Mouse (Mus musculus): ENCODE results near the gene Sec22c. TPM values are rescaled to one million over a fixed set of nuclear protein-coding genes. Genes with fewer than 3 reads are reported as not detected.

The Sec22c gene
- total RNA-seq (2014; rRNA removed) (19.0 and 25.2 TPM in 2 replicates), polyA plus RNA-seq (2015; fragmentation: Nextera tagmentation; extraction: Ambion mirVana) (26.2 and 28.6 TPM in 2 replicates)

DNA sequence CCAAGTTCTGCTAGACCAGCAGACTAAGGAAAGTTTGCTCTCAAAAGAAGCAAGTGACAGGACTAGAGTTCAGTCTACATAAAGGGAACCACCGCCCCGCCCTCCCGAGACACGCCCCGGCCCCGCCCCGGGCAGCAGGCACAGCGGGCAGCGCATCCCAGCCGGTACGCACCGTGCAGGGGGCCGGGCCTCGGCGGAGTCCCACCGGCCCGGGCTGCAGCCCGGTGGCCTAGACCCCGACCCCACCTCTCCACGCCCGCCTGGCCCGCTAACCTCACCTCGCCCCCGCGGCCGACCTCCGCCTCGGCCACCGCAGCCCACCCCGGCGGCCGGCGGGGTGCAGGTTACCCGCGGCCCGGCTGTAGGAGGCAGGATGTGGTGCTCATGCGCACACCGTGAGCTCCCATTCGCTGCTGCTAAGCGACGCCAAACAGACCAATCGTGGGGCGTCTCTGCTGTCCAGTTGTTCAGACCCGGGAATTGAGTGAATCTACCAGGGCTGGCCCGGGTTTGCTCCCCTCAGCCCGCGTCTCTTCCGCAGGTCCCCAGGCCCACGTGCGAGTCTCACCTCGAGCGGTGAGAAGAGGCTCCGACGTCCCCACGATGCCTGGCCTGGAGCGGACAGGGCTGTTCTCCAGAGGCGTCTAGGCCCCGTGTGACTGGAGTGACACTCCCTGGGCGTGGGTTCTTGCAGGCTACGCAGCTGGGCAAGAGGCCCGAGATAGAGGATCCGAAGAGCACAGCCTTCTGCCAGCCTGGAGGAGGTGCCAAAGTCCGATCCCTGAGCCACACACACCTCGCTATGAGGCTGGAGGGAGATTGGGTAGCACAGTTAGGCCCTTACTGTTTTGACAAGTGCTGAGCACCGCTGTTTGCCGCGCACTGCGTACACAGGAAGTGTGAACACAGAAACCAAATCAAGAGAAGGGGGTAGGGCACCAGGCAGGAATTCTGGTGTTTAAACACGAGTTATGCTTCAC is at the start of gene Sec22c:
Sec22c (minus strand) TSS at position 845 of the 980 bp plus-strand sequence.
- Histone ChIP-seq H3K4me3 (ENCODE audit: low read length) (peak within 1 kb of the TSS; percentile 91), H3K27me3 (ENCODE audit: insufficient read depth, low read length) (no peaks in the 10 kb centered on the region), H3K9ac (replicated peaks; ENCODE audit: low read length) (peak within 1 kb of the TSS; percentile 77), H3K4me1 (ENCODE audit: insufficient read depth, low read length) (peaks cover 12% of the 10 kb centered on the region), H3K36me3 (ENCODE audit: insufficient read depth, low read length) (no peaks in the 10 kb centered on the region), H3K27ac (peak within 1 kb of the TSS; percentile 80), H3K4me2 (ENCODE audit: low read depth, low read length) (peak within 1 kb of the TSS; percentile 97), H3K9me3 (ENCODE audit: low read length) (no peaks in the 10 kb centered on the region)
- peak; percentile 96 for ATAC-seq
- no peak; the same call in 1 of the 2 replicates for TF ChIP-seq CTCF (IDR thresholded peaks at IDR 0.05; ENCODE audit: low read depth)
- WGBS, result 1% methylated on average over 69 of the region's 69 CpGs
- DNase-seq (ENCODE audit: low spot score), result peak; percentile 94

DNA sequence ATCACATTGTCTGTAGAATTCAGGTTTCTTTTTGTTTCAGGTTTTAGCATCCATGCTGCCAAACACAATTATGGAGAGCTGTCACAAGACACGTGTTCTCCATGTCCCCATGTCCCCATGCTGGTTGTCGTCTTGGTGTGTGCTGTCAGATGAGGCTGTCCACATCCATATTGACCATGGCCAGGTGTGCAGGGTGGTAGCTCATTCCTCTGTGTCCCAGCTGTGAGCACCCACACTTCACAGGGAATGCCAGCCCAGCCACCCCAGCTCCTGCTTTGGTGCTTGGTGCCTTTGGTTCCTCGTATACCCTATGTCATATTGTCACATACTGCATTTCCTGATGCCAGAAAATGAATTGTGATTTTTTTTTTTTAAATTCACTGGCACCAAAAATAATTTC is 49.3 kb upstream of the Sec22c start:
- Histone ChIP-seq H3K9me3 (ENCODE audit: low read length) (no peaks in the 10 kb centered on the region), H3K9ac (replicated peaks; ENCODE audit: low read length) (no peak overlapping the region), H3K4me1 (ENCODE audit: insufficient read depth, low read length) (0 out of 2 replicates have a peak, but pooled peaks cover 5% of the 10 kb centered on the region), H3K4me3 (ENCODE audit: low read length) (no peak overlapping the region), H3K27ac (no peak overlapping the region), H3K27me3 (ENCODE audit: insufficient read depth, low read length) (no peaks in the 10 kb centered on the region), H3K4me2 (ENCODE audit: low read depth, low read length) (no peak overlapping the region), H3K36me3 (ENCODE audit: insufficient read depth, low read length) (peaks cover 53% of the 10 kb centered on the region)
- TF ChIP-seq CTCF (IDR thresholded peaks at IDR 0.05; ENCODE audit: low read depth), result no peak
- DNase-seq (ENCODE audit: low spot score) (no peak), ATAC-seq (no peak)
- 82% methylated on average over 3 of the region's 3 CpGs for WGBS

DNA sequence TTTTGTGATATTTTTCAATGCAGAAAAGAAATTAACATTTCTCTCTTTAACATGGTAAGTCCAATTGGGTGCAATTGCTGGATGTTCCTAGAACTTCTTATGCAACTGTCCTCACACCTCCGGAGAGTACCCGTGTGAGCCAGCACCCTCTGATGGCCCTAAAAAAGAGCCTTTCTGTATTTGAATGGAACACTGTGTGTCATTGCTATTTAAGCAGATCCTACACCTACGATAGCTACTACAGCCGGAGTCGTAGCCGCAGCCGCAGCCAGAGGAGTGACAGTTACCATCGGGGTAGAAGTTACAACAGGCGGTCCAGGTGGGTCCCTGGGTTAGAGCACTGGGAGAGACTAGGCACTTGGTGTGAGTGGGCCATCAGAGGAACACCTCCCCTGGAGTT is 47.5 kb upstream of the Sec22c start:
- H3K4me2 ChIP-seq (ENCODE audit: low read depth, low read length), result no peak overlapping the region
- H3K4me3 ChIP-seq (ENCODE audit: low read length), result no peak overlapping the region
- WGBS, result 96% methylated on average over 9 of the region's 9 CpGs

DNA sequence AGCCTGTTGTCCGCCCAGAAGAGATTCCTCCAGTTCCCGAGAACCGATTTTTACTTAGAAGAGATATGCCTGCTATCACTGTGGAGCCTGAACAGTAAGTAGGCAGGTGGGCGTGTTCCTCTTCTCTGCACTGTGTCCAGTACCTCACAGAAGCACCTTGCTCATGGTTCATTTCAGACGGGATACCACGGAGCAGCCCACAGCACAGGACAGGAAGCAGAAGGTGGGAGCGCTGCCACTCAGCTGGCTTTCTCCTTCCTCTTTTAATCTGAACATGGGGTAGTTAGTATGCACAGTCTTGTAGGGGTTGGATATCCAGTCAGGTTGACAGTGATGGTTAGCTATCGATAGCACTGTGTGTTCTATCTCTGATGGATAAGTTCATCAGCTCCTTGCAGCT is 38.8 kb upstream of the Sec22c start:
- H3K4me1 ChIP-seq (ENCODE audit: insufficient read depth, low read length), result no peaks in the 10 kb centered on the region
- DNase-seq (ENCODE audit: low spot score), result no peak
- TF ChIP-seq CTCF (IDR thresholded peaks at IDR 0.05; ENCODE audit: low read depth), result no peak
- H3K4me2 ChIP-seq (ENCODE audit: low read depth, low read length), result no peak overlapping the region
- peaks cover 60% of the 10 kb centered on the region for H3K36me3 ChIP-seq (ENCODE audit: insufficient read depth, low read length)
- no peak overlapping the region for H3K27ac ChIP-seq
- H3K9ac ChIP-seq (replicated peaks; ENCODE audit: low read length), result no peak overlapping the region
- ATAC-seq, result no peak
- H3K4me3 ChIP-seq (ENCODE audit: low read length), result no peak overlapping the region
- no peaks in the 10 kb centered on the region for H3K27me3 ChIP-seq (ENCODE audit: insufficient read depth, low read length)
- no peaks in the 10 kb centered on the region for H3K9me3 ChIP-seq (ENCODE audit: low read length)
- 92% methylated on average over 8 of the region's 8 CpGs for WGBS

More for the DNA sequence above, 47.5 kb upstream of the Sec22c start:
- peaks cover 72% of the 10 kb centered on the region for H3K36me3 ChIP-seq (ENCODE audit: insufficient read depth, low read length)
- TF ChIP-seq CTCF (IDR thresholded peaks at IDR 0.05; ENCODE audit: low read depth), result no peak
- no peak overlapping the region for H3K27ac ChIP-seq
- no peak for ATAC-seq
- no peak overlapping the region for H3K9ac ChIP-seq (replicated peaks; ENCODE audit: low read length)
- no peaks in the 10 kb centered on the region for H3K9me3 ChIP-seq (ENCODE audit: low read length)
- no peak for DNase-seq (ENCODE audit: low spot score)
- no peaks in the 10 kb centered on the region for H3K4me1 ChIP-seq (ENCODE audit: insufficient read depth, low read length)
- H3K27me3 ChIP-seq (ENCODE audit: insufficient read depth, low read length), result no peaks in the 10 kb centered on the region

DNA sequence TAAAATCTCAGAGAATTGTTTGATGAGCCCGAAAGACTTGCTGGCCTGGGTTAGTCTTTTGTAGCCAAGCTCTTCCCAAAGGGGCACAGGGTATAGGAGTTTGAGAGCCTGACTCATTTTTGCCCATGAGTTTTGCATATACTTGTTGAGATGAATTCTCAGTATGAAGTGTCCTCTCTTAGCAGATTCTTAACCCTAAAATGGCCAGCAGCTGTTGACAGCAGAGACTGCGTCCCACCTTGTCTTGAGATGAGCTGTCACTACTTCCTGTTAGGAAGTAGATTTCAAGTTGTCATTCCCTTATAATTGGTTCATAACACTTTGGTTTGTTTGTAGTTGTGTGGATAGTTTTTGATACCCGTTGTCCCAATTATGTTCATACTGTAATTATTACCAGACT is 35.9 kb upstream of the Sec22c start:
- Histone ChIP-seq H3K4me1 (ENCODE audit: insufficient read depth, low read length) (no peaks in the 10 kb centered on the region), H3K4me3 (ENCODE audit: low read length) (no peak overlapping the region), H3K36me3 (ENCODE audit: insufficient read depth, low read length) (peaks cover 36% of the 10 kb centered on the region), H3K9ac (replicated peaks; ENCODE audit: low read length) (no peak overlapping the region), H3K9me3 (ENCODE audit: low read length) (no peaks in the 10 kb centered on the region), H3K27ac (no peak overlapping the region), H3K4me2 (ENCODE audit: low read depth, low read length) (no peak overlapping the region), H3K27me3 (ENCODE audit: insufficient read depth, low read length) (no peaks in the 10 kb centered on the region)
- no peak for TF ChIP-seq CTCF (IDR thresholded peaks at IDR 0.05; ENCODE audit: low read depth)
- DNase-seq (ENCODE audit: low spot score) (no peak), ATAC-seq (no peak)
- 97% methylated on average over 3 of the region's 3 CpGs for WGBS

DNA sequence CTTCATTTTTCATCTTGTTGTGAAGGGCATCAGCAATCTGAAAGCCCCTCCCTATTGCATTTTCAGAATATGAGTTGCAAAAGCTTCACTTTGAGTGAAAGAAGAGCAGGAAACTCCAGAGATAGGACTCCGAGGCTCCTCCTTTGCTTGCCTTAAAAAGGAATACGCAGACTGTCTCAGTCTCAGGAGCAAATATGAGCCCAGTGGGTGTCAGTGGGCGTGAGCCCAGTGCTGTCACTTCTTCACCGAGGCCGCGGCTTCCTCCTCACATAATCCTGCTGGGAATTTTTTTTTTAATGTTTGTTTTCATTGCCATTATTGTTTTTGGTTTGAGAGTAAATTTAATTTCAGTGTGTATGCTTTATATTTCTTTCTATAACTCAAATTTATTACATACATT is 35.2 kb upstream of the Sec22c start:
- Histone ChIP-seq H3K9me3 (ENCODE audit: low read length) (no peaks in the 10 kb centered on the region), H3K4me2 (ENCODE audit: low read depth, low read length) (no peak overlapping the region), H3K36me3 (ENCODE audit: insufficient read depth, low read length) (peaks cover 31% of the 10 kb centered on the region), H3K9ac (replicated peaks; ENCODE audit: low read length) (no peak overlapping the region), H3K27ac (no peak overlapping the region), H3K27me3 (ENCODE audit: insufficient read depth, low read length) (no peaks in the 10 kb centered on the region), H3K4me1 (ENCODE audit: insufficient read depth, low read length) (no peaks in the 10 kb centered on the region), H3K4me3 (ENCODE audit: low read length) (no peak overlapping the region)
- ATAC-seq (no peak), DNase-seq (ENCODE audit: low spot score) (no peak)
- 79% methylated on average over 6 of the region's 6 CpGs for WGBS
- no peak for TF ChIP-seq CTCF (IDR thresholded peaks at IDR 0.05; ENCODE audit: low read depth)
